Mouse (Mus musculus) G1E-ER4 (cell line): ENCODE results near the gene Frem2. TPM values are rescaled to one million over a fixed set of nuclear protein-coding genes. Genes with fewer than 3 reads are reported as not detected.

Experiments used
- GATA1 ChIP-seq: IDR thresholded peaks from one replicate; pipeline ENCODE4 v1.8.0; 2012; ENCODE audit warnings: low read length, inconsistent platforms
- polyA plus RNA-seq: library from polyadenylated mRNA; stranded (reverse); fragments of >175 nt; gene quantifications from 2 replicates; pipeline ENCODE4 v1.2.3, GENCODE M21; 2012

The Frem2 gene
- polyA plus RNA-seq, 1 experiment: not detected

DNA sequence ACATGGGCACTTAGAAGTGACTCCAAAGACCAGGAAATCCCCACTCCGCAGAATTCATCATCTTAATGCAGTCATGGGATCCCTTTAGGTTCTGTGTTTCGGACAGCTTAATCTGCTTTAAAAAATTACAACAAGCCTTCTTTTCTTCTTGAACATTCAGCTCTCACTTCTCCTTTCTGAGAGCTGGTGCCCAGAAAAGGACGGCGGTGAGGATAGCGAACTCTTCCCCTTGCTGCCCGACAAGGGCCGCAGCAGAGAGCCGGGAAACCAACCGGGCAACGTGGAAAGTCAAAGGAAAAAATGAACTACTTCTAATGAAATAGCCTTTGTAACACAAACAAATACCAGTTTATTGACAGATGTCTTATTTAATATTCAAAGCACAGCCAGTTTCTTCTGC, 134.4 kb downstream of the Frem2 start:
- TF ChIP-seq GATA1: no peak

DNA sequence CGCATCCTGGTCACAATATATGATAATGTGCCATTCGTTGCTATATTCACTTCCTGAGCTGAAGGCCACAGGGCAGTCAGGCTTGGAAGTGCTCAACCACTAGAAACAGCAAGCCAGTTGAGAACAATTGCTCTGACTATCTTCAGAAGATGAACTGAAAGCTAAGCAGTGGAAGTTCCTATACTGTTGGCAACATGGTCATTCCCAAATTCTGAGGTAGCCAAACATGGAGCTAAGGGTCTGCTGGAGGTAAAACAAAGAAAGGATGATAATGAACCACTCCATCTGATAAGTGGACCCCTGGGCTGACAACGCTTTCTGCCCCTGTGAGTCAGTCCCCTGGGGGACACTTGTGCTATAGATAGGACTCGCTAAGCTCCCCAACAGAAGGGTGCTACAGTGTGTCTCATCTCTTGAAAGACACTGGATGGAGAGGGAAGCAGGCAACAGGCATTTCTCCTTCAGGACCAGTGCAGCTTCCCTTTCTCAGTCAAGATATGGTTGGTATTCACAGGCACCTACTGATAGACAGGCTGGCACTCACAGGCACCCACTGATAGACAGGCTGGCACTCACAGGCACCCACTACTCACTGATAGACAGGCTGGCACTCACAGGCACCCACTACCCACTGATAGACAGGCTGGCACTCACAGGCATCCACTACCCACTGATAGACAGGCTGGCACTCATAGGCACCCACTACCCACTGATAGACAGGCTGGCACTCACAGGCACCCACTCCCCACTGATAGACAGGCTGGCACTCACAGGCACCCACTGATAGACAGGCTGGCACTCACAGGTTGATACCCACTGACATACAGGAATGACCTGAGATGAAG, 142.7 kb downstream of the Frem2 start:
- no peak for TF ChIP-seq GATA1

DNA sequence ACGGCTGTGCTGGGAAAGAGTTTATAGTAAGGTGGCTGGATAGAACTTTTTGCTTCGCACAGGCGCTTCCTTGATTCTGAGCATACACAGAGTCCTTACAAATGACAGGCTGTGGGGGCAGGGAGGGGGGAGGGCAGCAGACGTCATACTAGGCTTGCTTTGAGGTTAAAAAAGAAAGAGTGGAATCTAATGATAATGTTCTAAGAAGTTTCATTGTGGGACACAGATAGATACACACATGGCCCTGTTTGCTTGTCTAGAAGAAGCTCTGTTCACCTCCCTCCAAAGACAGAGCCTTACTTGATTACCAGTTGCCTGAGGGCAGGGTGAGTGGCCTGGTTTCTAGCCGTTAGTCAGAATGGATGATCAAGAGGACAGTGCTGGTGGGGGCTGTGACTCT, 144.1 kb downstream of the Frem2 start:
- TF ChIP-seq GATA1: no peak

DNA sequence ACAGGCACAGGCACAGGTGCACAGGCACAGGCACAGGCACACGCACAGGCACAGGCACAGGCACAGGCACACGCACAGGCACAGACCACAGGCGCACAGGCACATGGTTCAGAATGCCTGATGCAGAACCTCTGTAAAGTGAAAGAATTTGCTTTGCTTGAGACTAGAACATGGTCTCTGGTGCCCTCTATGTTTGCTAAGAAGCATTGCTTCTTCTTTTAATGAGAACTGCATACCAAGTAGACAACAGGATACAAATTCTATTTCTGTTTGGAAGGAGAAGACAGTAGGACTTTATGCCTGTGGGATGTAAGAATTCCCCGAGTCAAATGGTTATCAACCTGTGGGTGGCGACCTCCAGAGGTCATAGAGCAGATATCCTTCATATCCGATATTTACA, 154.7 kb downstream of the Frem2 start:
- TF ChIP-seq GATA1: no peak

DNA sequence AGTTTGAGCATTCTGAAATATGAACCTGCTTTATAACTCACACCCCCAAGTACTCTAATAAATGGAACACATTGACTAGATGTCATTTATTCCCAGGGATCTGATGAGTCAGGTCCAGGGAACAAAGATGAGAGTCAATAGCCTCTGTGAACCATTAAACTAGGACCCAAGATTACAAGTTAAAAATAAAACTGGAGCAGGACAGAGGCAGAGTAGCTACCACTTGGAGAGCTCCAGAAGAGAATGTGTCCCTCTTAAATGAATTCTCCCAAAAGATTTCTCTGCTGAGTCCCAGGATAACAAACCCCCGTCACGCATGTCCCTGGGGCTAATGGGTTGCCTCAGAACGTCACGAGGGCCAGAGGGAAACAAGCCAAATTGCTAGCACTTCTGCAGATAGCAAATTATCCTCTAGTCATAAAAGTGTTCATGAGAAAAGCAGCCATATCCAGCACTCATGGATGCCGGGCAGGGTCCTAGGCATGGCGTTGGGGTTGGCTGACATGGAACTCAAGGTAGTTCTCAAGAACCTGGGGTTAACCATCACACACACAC, 158.7 kb downstream of the Frem2 start:
- no peak for TF ChIP-seq GATA1

DNA sequence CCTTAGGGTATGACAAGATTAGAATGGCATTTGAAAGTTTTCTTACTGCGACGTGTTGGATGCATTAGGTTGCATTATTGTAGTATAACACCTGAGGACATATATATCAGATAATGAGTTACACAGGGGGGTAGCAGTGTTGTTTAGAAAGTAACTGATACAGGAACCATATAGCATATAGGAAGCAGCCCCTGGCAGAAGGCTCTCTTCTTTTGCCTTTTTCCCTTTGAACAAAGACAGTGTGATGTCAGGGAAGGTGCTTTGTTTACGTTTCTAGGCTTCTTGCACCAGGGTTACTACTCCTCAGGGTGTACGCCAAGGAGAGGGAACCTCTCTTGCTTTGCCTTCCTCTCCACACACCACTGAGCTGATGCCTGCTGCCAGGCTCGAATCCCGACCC, 168.8 kb downstream of the Frem2 start, which contains the start of gene Stoml3:
Stoml3 (plus strand) TSS at position 301 of the 400 bp plus-strand sequence.
- TF ChIP-seq GATA1: no peak

DNA sequence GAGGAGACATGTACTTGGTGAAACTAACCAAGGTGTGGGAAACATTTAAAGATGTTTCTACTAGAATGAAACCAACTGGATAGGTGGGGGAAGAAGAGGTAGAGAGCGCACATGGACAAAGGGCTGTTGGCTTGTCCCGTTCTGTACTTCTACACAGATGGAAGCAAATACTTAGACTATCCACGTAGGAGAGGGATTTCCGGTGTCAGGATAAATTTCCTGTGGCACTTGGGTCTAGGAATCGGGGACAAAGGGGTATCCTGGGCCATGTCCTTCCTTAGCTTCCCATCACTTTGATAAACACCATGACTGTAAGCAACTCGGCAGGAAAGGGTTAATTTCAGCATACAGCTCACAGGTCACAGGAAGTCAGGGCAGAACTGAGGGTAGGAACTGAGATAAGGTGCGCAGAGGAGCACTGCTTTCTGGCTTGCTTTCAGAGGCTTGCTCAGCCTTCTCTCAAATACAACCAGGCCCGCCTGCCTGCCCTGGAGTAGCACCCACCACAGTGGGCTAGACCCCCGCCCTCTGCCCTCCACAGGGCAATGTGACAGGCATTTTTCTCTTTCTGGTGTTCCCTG, 170.1 kb downstream of the Frem2 start:
- no peak for TF ChIP-seq GATA1

DNA sequence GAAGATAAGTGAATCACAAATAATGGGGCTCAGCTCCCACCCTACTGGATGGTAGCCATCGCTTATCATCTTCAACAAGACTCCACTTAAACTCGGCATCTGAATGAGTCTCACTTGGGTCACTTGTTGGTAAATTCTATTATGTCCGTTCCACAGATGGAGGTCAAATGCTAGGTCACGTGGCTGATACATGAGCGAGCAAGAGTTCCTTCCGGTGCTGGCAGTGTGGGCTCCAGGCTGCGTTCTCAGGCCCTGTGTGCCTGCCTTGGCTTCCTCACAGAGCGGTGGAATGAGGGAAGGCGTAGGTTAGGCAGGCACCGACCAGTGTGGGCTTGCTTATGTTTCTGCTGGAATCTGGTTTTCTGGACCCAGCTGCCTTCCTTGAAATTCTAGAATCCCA, 170.6 kb downstream of the Frem2 start:
- no peak for TF ChIP-seq GATA1

DNA sequence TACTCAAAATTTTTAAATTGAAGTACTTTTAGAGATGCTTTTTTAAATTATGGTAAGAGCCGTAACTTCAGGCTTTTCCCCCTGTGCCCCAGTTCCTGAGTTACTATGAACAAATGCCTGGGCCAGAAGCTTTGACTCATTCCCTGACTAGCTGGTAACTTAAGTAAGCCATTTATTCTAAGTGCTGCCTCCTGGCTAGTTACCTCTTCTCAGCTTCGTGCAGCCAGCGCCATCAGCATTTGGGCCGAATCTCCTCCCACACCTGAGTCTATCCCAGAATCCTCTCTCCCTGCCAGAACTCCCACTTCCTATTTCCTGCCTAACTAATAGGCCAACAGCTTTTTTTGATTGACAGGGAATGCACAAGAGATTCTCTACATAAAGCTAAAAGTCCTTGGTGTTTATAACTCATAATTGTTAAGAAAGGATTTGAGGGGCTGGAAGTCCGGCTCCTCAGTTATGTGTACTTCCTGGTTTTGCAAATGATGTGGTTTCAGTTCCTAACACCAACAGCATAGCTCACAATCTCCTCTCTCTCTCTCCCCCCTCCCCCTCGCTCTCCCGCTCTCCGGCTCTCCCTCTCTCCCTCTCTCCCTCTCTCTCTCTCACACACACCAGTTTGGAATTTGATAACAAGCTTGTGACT, 173.6 kb downstream of the Frem2 start:
- no peak for TF ChIP-seq GATA1

DNA sequence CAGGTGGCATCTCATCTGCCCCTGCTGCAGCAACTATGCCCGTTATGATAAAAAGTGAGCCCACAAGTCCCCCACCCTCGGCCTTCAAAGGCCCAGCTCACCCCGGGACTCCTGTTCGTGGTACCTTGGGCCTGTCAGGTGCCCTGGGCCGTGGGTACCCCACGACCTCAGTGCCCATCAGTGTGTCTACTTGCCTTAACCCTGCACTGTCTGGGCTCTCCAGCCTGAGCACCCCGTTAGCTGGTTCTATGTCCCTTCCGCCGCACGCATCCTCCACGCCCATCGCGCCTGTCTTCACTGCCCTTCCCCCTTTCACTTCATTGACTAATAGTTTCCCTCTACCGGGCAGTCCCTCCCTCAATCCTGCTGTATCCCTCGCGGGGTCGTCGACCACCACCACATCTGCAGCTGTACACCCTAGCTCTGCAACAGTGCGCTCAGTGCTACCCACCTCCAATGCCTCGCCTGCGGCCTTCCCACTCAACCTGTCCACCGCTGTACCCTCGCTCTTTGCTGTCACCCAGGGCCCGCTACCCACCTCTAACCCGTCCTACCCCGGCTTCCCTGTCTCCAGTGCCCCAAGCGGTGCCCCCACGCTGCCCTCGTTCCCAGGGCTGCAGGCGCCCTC, 178.6 kb downstream of the Frem2 start:
- no peak for TF ChIP-seq GATA1

DNA sequence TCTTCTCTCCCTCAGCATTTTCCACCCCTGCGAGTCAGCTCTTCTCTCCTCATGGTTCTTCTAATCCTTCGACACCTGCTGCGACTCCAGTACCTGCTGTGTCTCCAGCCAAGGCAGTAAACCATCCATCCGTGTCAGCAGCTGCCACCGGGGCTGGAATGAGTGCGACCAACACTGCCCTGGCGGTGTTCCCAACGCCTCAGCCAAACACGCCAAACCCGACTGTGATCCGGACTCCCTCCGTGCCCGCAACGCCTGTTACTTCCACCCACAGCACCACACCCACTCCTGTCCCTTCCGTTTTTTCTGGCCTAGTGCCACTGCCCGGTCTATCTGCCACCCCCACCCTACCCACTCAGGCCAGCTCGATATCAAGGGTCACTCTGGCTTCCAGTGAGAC, 179.7 kb downstream of the Frem2 start:
- TF ChIP-seq GATA1: no peak

DNA sequence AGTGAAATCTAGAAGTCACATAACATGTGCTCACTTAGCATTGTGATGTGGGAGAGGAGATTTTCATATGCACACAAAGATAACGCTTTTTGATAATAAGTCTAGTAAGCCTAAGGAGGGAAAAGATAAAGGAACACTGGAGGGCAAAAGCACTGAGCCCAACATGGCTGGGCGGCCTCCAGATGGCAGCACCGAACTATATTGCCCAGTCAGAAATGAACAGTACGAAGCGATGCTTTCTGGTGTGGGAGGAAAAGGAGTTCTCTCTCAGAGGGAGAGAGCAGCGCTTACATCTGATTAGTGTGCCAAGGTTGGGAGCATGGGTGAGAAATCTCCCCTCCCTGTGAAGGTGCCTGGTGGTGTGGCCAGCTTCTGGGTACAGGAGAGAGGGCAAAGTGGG, 181.3 kb downstream of the Frem2 start:
- no peak for TF ChIP-seq GATA1

DNA sequence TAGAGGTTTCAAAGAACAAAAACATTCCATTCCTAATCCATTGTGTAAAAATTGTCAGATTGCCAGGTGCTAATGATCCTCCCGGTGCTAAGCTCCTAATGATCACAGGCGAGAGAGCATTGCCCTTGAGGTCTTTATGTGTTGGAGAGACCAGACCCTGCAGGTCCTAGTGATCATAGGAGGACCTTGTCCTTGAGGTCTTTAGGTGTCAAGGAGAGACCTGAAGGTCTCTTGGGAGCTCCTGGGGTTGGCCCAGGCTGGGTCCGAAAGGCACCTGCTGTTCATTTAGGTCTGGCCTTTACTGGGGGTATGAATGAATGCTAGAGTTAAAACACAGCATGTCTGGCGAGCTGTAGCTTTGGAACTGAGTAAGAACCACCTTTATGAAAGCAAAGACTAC, 183.0 kb downstream of the Frem2 start:
- TF ChIP-seq GATA1: no peak

DNA sequence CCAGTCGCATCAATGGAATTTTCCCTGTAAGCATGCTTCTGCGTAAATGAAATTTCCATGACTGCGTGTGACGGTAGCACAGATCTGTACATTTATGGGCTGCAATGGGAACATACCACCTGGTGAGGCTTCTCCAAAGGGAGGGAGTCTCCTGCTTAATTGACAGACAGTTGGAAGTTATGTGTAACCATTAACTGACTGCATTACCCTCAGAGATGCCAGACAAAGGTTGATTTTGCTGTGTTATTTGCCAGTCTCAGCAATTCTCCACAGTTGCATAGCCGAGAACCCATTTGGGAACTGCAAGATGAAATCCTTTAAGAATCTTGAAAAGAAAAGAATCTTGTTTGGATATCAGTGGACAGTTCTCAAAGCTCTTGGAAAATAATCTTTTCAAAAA, 185.1 kb downstream of the Frem2 start:
- TF ChIP-seq GATA1: no peak

DNA sequence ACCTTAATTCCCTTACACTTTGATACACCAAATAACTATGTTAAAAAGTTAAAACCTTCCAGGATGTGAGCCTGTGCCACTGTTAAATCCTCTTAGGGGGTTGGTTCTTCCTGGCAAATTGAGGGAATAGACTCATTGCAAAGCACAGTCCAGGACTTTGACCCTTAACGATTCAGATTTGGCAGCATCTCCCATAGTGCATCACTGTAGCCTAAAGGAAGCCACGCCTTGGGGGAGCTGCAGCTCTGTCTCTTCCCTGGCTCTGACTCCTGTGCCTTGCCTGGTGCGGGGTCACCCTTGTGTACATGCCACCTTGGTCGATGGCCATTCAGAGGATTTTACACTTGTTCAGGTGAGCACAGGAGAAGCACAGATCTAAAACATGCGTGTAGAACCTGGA, 187.5 kb downstream of the Frem2 start:
- TF ChIP-seq GATA1: no peak

DNA sequence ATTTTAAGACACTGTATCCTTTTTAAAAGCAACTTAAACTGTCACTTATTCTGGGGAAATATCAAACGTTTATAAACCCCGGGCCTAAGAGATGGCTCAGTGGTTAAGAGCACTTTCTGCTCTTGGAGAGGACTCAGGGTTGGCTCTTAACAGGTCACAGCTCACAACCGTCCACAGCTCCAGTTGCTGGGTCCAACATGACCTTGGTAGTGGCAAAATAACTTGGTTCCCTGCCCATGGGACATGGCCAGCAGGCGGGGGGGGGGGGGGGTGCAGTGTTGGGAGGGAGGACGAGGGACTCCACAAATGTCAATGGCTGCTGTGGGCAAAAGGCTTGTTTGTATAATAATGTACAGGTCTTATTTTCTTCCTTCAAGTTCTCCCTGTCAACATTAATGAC, 189.8 kb downstream of the Frem2 start:
- TF ChIP-seq GATA1: no peak
